Mouse (Mus musculus): ENCODE measurements at regions not wholly inside any gene's neighbourhood (a gene's known extent, or its start where the extent isn't known, plus 50 kb on each side); places are given as distances from the start of the nearest gene placed in this dataset.
A peak's percentile ranks its signal among the peaks of the same experiment; 100 is the strongest.

- no peak overlapping the region for H3K4me3 ChIP-seq (ENCODE audit: low read length)
- no peaks in the 10 kb centered on the region for H3K9me3 ChIP-seq (ENCODE audit: low read length)
- 77% methylated on average over 4 of the region's 4 CpGs for WGBS
- H3K9ac ChIP-seq (replicated peaks; ENCODE audit: low read length) = no peak overlapping the region
- no peak for DNase-seq (ENCODE audit: low spot score)
- no peaks in the 10 kb centered on the region for H3K27me3 ChIP-seq (ENCODE audit: insufficient read depth, low read length)
- ATAC-seq = no peak
- H3K36me3 ChIP-seq (ENCODE audit: insufficient read depth, low read length) = no peaks in the 10 kb centered on the region
- no peak for TF ChIP-seq CTCF (IDR thresholded peaks at IDR 0.05; ENCODE audit: low read depth)
- no peaks in the 10 kb centered on the region for H3K4me1 ChIP-seq (ENCODE audit: insufficient read depth, low read length)
- no peak overlapping the region for H3K27ac ChIP-seq
- H3K4me2 ChIP-seq (ENCODE audit: low read depth, low read length) = no peak overlapping the region
Measured at GRCm38 (mm10) chr2:54154501-54155183, 69.3 kb upstream of the Rprm start.

GRCm38 (mm10) chr2:54158689-54159630 is 73.6 kb upstream of the Rprm start:
- Histone ChIP-seq H3K27me3 (ENCODE audit: insufficient read depth, low read length) (no peaks in the 10 kb centered on the region), H3K9me3 (ENCODE audit: low read length) (no peaks in the 10 kb centered on the region), H3K36me3 (ENCODE audit: insufficient read depth, low read length) (no peaks in the 10 kb centered on the region), H3K4me2 (ENCODE audit: low read depth, low read length) (no peak overlapping the region), H3K4me1 (ENCODE audit: insufficient read depth, low read length) (no peaks in the 10 kb centered on the region), H3K9ac (replicated peaks; ENCODE audit: low read length) (no peak overlapping the region), H3K4me3 (ENCODE audit: low read length) (no peak overlapping the region), H3K27ac (no peak overlapping the region)
- DNase-seq (ENCODE audit: low spot score) = no peak
- no peak for TF ChIP-seq CTCF (IDR thresholded peaks at IDR 0.05; ENCODE audit: low read depth)
- ATAC-seq = no peak
- 44% methylated on average over 8 of the region's 8 CpGs for WGBS

- Histone ChIP-seq H3K4me3 (ENCODE audit: low read length) (no peak overlapping the region), H3K9me3 (ENCODE audit: low read length) (no peaks in the 10 kb centered on the region), H3K27me3 (ENCODE audit: insufficient read depth, low read length) (no peaks in the 10 kb centered on the region), H3K4me1 (ENCODE audit: insufficient read depth, low read length) (no peaks in the 10 kb centered on the region), H3K36me3 (ENCODE audit: insufficient read depth, low read length) (no peaks in the 10 kb centered on the region), H3K27ac (no peak overlapping the region), H3K9ac (replicated peaks; ENCODE audit: low read length) (no peak overlapping the region), H3K4me2 (ENCODE audit: low read depth, low read length) (no peak overlapping the region)
- WGBS = 89% methylated on average over 2 of the region's 2 CpGs
- no peak for ATAC-seq
- DNase-seq (ENCODE audit: low spot score) = no peak
- TF ChIP-seq CTCF (IDR thresholded peaks at IDR 0.05; ENCODE audit: low read depth) = peak; percentile 16; the same call in 1 of the 2 replicates
Measured at GRCm38 (mm10) chr2:54177549-54177948, 92.2 kb upstream of the Rprm start.

DNA sequence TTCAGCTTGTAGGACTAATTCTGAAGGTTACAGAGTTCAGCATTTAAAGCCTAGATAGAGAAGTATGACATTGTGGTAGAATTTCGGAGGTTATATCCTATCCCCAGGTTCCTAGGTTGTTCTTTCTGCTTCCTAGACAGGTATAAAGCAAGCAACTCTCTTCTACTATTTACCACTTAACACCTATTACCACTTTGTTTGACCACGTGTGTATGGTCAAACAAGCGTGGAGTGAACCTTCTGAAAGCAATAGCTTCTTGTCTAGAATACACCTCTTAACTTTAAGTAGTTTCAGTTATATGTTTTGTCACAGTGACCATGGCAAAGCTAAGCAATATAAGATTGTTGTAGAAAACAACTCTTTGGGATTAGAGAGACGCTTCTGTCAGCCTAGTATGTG is 105.5 kb upstream of the Rprm start:
- Histone ChIP-seq H3K4me1 (ENCODE audit: insufficient read depth, low read length) (no peaks in the 10 kb centered on the region), H3K27me3 (ENCODE audit: insufficient read depth, low read length) (no peaks in the 10 kb centered on the region), H3K27ac (no peak overlapping the region), H3K9me3 (ENCODE audit: low read length) (no peaks in the 10 kb centered on the region), H3K4me3 (ENCODE audit: low read length) (no peak overlapping the region), H3K36me3 (ENCODE audit: insufficient read depth, low read length) (no peaks in the 10 kb centered on the region), H3K9ac (replicated peaks; ENCODE audit: low read length) (no peak overlapping the region), H3K4me2 (ENCODE audit: low read depth, low read length) (no peak overlapping the region)
- WGBS = 92% methylated on average over 4 of the region's 4 CpGs
- ATAC-seq (no peak), DNase-seq (ENCODE audit: low spot score) (no peak)
- no peak for TF ChIP-seq CTCF (IDR thresholded peaks at IDR 0.05; ENCODE audit: low read depth)

DNA sequence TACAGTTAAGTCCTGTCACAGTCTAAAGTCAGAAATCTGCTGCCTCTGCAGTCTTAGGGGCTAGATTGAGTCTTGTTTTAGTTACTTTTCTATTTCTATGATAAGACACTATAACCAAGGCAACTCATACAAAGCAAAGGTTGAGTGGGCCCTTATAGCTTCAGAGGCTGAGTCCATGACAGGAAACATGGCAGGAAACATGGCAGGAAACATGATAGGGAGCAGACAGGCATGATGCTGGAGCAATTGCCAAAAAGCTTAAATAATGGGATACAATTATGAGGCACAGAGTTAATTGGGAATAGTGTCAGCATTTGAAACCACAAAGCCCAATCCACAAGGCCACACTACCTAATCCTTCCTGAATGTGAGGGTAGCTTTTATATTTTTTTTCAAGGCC is 113.0 kb upstream of the Rprm start:
- TF ChIP-seq CTCF (IDR thresholded peaks at IDR 0.05; ENCODE audit: low read depth) = no peak
- ATAC-seq (no peak), DNase-seq (ENCODE audit: low spot score) (no peak)
- no peak overlapping the region for H3K27ac ChIP-seq
- H3K4me3 ChIP-seq (ENCODE audit: low read length) = no peak overlapping the region
- no peak overlapping the region for H3K9ac ChIP-seq (replicated peaks; ENCODE audit: low read length)
- H3K36me3 ChIP-seq (ENCODE audit: insufficient read depth, low read length) = no peaks in the 10 kb centered on the region
- no peaks in the 10 kb centered on the region for H3K27me3 ChIP-seq (ENCODE audit: insufficient read depth, low read length)
- no peaks in the 10 kb centered on the region for H3K9me3 ChIP-seq (ENCODE audit: low read length)
- H3K4me1 ChIP-seq (ENCODE audit: insufficient read depth, low read length) = no peaks in the 10 kb centered on the region
- no peak overlapping the region for H3K4me2 ChIP-seq (ENCODE audit: low read depth, low read length)

GRCm38 (mm10) chr2:54215597-54215996 is 130.2 kb upstream of the Rprm start:
- WGBS = 79% methylated on average over 3 of the region's 3 CpGs
- DNase-seq (ENCODE audit: low spot score) (no peak), ATAC-seq (no peak)
- Histone ChIP-seq H3K36me3 (ENCODE audit: insufficient read depth, low read length) (no peaks in the 10 kb centered on the region), H3K9ac (replicated peaks; ENCODE audit: low read length) (no peak overlapping the region), H3K27me3 (ENCODE audit: insufficient read depth, low read length) (no peaks in the 10 kb centered on the region), H3K4me3 (ENCODE audit: low read length) (no peak overlapping the region), H3K9me3 (ENCODE audit: low read length) (no peaks in the 10 kb centered on the region), H3K4me2 (ENCODE audit: low read depth, low read length) (no peak overlapping the region), H3K27ac (no peak overlapping the region), H3K4me1 (ENCODE audit: insufficient read depth, low read length) (no peaks in the 10 kb centered on the region)
- no peak for TF ChIP-seq CTCF (IDR thresholded peaks at IDR 0.05; ENCODE audit: low read depth)

- H3K27me3 ChIP-seq (ENCODE audit: insufficient read depth, low read length) = no peaks in the 10 kb centered on the region
- H3K9ac ChIP-seq (replicated peaks; ENCODE audit: low read length) = no peak overlapping the region
- ATAC-seq (no peak), DNase-seq (ENCODE audit: low spot score) (no peak)
- no peaks in the 10 kb centered on the region for H3K9me3 ChIP-seq (ENCODE audit: low read length)
- no peak overlapping the region for H3K4me3 ChIP-seq (ENCODE audit: low read length)
- H3K36me3 ChIP-seq (ENCODE audit: insufficient read depth, low read length) = no peaks in the 10 kb centered on the region
- no peak for TF ChIP-seq CTCF (IDR thresholded peaks at IDR 0.05; ENCODE audit: low read depth)
- H3K4me2 ChIP-seq (ENCODE audit: low read depth, low read length) = no peak overlapping the region
- H3K27ac ChIP-seq = no peak overlapping the region
- no peaks in the 10 kb centered on the region for H3K4me1 ChIP-seq (ENCODE audit: insufficient read depth, low read length)
Measured at GRCm38 (mm10) chr2:54228613-54229012, 143.3 kb upstream of the Rprm start.
